8 mouse cellular contexts compared by ENCODE assay signal in genomic region chr12:78987581-78988081, GRCm38 (mm10). TPM values are rescaled to one million over a fixed set of nuclear protein-coding genes. Genes with fewer than 3 reads are reported as not detected.
DNase-seq lines count a peak whose midpoint lies in the region; ATAC-seq lines count a peak whose summit lies in the region.
"Had no signal": no experiment of that assay in that cellular context is flagged by ENCODE, and none has a peak within 500 bp of the region (broad histone marks: within the 10 kb centered on the region; RNA-seq: fewer than 3 reads in every experiment).

No protein-coding gene starts in this region.

- peak; percentile 12 to 53 for DNase-seq in kidney, postnatal 25 days
- DNase-seq in kidney, adult 18-20 months, result no peak
- peak; percentile 94 for DNase-seq in Muller cell, postnatal 12 days (ENCODE audit: inconsistent ontology term)
- DNase-seq in cerebellum, adult 11 months, result peak; percentile 47
- no peak for DNase-seq in embryo, embryonic 9.5 days (ENCODE audit: extremely low spot score)
- no peak for DNase-seq in heart, postnatal 25 days (ENCODE audit: low spot score)

- no peaks in the 10 kb centered on the region for H3K36me3 ChIP-seq in intestine, embryonic 15.5 days

- H3K9me3 ChIP-seq in intestine, embryonic 15.5 days, result no peaks in the 10 kb centered on the region

- intact Hi-C loops in heart, postnatal 25 days (cut with DNase I), result no loop called here

- no peak overlapping the region for H3K4me2 ChIP-seq in intestine, embryonic 15.5 days (replicated peaks)

- no peaks in the 10 kb centered on the region; the same call in 1 of the 2 replicates for H3K4me1 ChIP-seq in intestine, embryonic 15.5 days (replicated peaks)

- whole genome bisulfite sequencing in intestine, embryonic 15.5 days, result 53% methylated on average over 9 of the region's 9 CpGs

- ATAC-seq in intestine, embryonic 15.5 days, result peak; percentile 43; the same call in 1 of the 2 replicates
- ATAC-seq: activated CD4-positive, CD25-positive, alpha-beta regulatory T cell, adult 4 months had no signal

- no peak overlapping the region for H3K4me3 ChIP-seq in intestine, embryonic 15.5 days (replicated peaks)

- H3K9ac ChIP-seq in intestine, embryonic 15.5 days, result no peak overlapping the region

- H3K27ac ChIP-seq in intestine, embryonic 15.5 days, result no peak overlapping the region

- H3K27me3 ChIP-seq in intestine, embryonic 15.5 days (replicated peaks), result no peaks in the 10 kb centered on the region

RNA-seq across cellular contexts. Expression of gene Tmem229b, which starts 19.8 kb away (rescaled TPM):
- polyA plus RNA-seq in intestine, embryonic 15.5 days (2015; fragmentation: Nextera tagmentation; extraction: Ambion mirVana), result 5.0 and 5.2 TPM in 2 replicates
- 1 to 10 TPM; 3.8 to 5.0 TPM for total RNA-seq in heart, postnatal 25 days (2021)

RNA-seq across cellular contexts. Expression of gene Plekhh1, which starts 41.3 kb away (rescaled TPM):
- 6.8 and 7.3 TPM in 2 replicates for polyA plus RNA-seq in intestine, embryonic 15.5 days (2015; fragmentation: Nextera tagmentation; extraction: Ambion mirVana)
- total RNA-seq in heart, postnatal 25 days (2021), result 1 to 10 TPM; 2.6 to 3.6 TPM

Comparison
In these comparisons a context has a peak if more than half of its experiments do, and no peak if none do; other contexts are left out.
1. DNase-seq: peak in kidney, postnatal 25 days (2 of 2), Muller cell, postnatal 12 days (single experiment) and cerebellum, adult 11 months (single experiment); none in kidney, adult 18-20 months (single experiment), embryo, embryonic 9.5 days (single experiment) and heart, postnatal 25 days (single experiment).